Mouse (Mus musculus) lung, embryonic 15.5 days (tissue): ENCODE results near the gene Olfr1008. TPM values are rescaled to one million over a fixed set of nuclear protein-coding genes. Genes with fewer than 3 reads are reported as not detected.
"Not testable (repeated sequence)": the region's sequence is repeated elsewhere in the genome, so short reads cannot be mapped to it uniquely, and the experiment has no call there.

Source experiments
- ATAC-seq: fragments of 200-750 bp; cut with Nextera tagmentation; 2 replicates; pipeline ENCODE4 v1.8.0; 2017; ENCODE audit warnings: moderate number of reproducible peaks, borderline replicate concordance; ENCODE audit not compliant: low FRiP score, low TSS enrichment; ENCODE audit errors: extremely low read depth
- H3K27ac ChIP-seq: fragments of 300-500 bp; sonication (generic); 2 replicates; pipeline ENCODE4 v1.5.1; 2015; ENCODE audit warnings: moderate library complexity, mild to moderate bottlenecking, inconsistent platforms
- H3K27me3 ChIP-seq: fragments of 300-500 bp; sonication (generic); 2 replicates; pipeline ENCODE4 v1.6.1; 2015; ENCODE audit warnings: inconsistent platforms
- H3K36me3 ChIP-seq: fragments of 300-500 bp; sonication (generic); 2 replicates; pipeline ENCODE4 v1.6.1; 2015; ENCODE audit warnings: inconsistent platforms
- H3K4me1 ChIP-seq: fragments of 300-500 bp; sonication (generic); 2 replicates; pipeline ENCODE4 v1.6.1; 2015; ENCODE audit warnings: inconsistent platforms
- H3K4me2 ChIP-seq: fragments of 300-500 bp; sonication (generic); 2 replicates; pipeline ENCODE4 v1.6.1; 2015; ENCODE audit warnings: inconsistent platforms, mild to moderate bottlenecking, moderate library complexity
- H3K4me3 ChIP-seq: fragments of 300-500 bp; sonication (generic); 2 replicates; pipeline ENCODE4 v1.5.1; 2015; ENCODE audit warnings: mild to moderate bottlenecking, inconsistent platforms
- H3K9ac ChIP-seq: fragments of 300-500 bp; sonication (generic); 2 replicates; pipeline ENCODE4 v1.6.1; 2015; ENCODE audit warnings: inconsistent platforms
- H3K9me3 ChIP-seq: fragments of 300-500 bp; sonication (generic); 2 replicates; pipeline ENCODE4 v1.6.1; 2016; ENCODE audit warnings: inconsistent platforms
- WGBS: fragments of 180-500 bp; shearing (Covaris S2); methylation state at CpG from one replicate; pipeline ENCODE4 v1.1.7; 2015; 5-methylcytosine and 5-hydroxymethylcytosine counted together
- polyA plus RNA-seq: library from polyadenylated mRNA; unstranded; fragments of >200 nt; fragmentation: Nextera tagmentation; extraction: Ambion mirVana; gene quantifications from 2 replicates; pipeline ENCODE4 v1.2.1, GENCODE M21; 2015

Olfr1008 gene
- not detected in 2 replicates for polyA plus RNA-seq

DNA sequence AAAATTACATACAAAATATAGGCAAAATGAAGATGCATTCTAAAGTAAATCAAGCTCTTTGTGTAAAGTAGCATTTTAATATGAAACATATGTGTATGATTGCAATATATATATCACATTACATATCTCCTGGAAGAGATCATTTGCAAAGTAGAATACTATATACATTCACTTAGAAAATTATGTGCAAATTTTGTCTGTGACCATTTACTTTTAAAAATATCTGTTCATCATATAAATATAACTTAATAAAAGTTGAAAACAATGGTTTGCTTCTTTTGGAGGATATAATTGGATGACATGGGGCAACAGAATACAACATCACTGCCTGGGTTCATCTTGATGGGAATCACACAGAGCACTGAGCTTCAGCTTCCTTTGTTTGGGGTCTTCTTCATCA, at the start of gene Olfr1008:
TSS of gene Olfr1008 (plus strand) at position 301 of the 400 bp plus-strand sequence.
- Histone ChIP-seq H3K27me3 (no peaks in the 10 kb centered on the region), H3K27ac (no peak within 1 kb of the TSS), H3K36me3 (no peaks in the 10 kb centered on the region), H3K4me2 (no peak within 1 kb of the TSS), H3K9me3 (no peaks in the 10 kb centered on the region), H3K9ac (no peak within 1 kb of the TSS), H3K4me1 (no peaks in the 10 kb centered on the region), H3K4me3 (no peak within 1 kb of the TSS)
- ATAC-seq: no peak

- Histone ChIP-seq H3K4me2 (no peak within 1 kb of the TSS), H3K4me1 (no peaks in the 10 kb centered on the region), H3K9me3 (no peaks in the 10 kb centered on the region), H3K27me3 (no peaks in the 10 kb centered on the region), H3K9ac (no peak within 1 kb of the TSS), H3K27ac (no peak within 1 kb of the TSS), H3K36me3 (no peaks in the 10 kb centered on the region), H3K4me3 (no peak within 1 kb of the TSS)
- 85% methylated on average over 1 of the region's 1 CpGs for WGBS
- ATAC-seq: no peak
Observed at GRCm38 (mm10) chr2:85650604-85651003, 38.6 kb upstream of the Olfr1008 start, which contains the start of gene Olfr1002. Olfr1002 (minus strand) TSS chr2:85650704.

- not testable (repeated sequence) for ATAC-seq, H3K4me1 ChIP-seq, H3K27me3 ChIP-seq, H3K9ac ChIP-seq, H3K27ac ChIP-seq, H3K9me3 ChIP-seq, H3K4me2 ChIP-seq, H3K36me3 ChIP-seq, H3K4me3 ChIP-seq
Observed at GRCm38 (mm10) chr2:85664355-85664754, 24.9 kb upstream of the Olfr1008 start, which contains the start of gene Olfr154. Olfr154 (minus strand) TSS chr2:85664455.

- H3K27me3 ChIP-seq: no peaks in the 10 kb centered on the region
- H3K9me3 ChIP-seq: no peaks in the 10 kb centered on the region
- no peak within 1 kb of the TSS for H3K9ac ChIP-seq
- H3K27ac ChIP-seq: no peak within 1 kb of the TSS
- no peaks in the 10 kb centered on the region for H3K4me1 ChIP-seq
- H3K4me2 ChIP-seq: no peak within 1 kb of the TSS
- no peak for ATAC-seq
- H3K4me3 ChIP-seq: no peak within 1 kb of the TSS
- no peaks in the 10 kb centered on the region for H3K36me3 ChIP-seq
Observed at GRCm38 (mm10) chr2:85678667-85679066, 10.6 kb upstream of the Olfr1008 start, which contains the start of gene Olfr1006. Olfr1006 (minus strand) TSS chr2:85678767.

- not testable (repeated sequence) for H3K27me3 ChIP-seq, ATAC-seq, H3K36me3 ChIP-seq, H3K9ac ChIP-seq, H3K4me1 ChIP-seq, H3K4me3 ChIP-seq, H3K9me3 ChIP-seq, H3K4me2 ChIP-seq, H3K27ac ChIP-seq
- 46% methylated on average over 2 of the region's 2 CpGs for WGBS
Observed at GRCm38 (mm10) chr2:85710680-85711079, 21.4 kb downstream of the Olfr1008 start.

GRCm38 (mm10) chr2:85711159-85711558, 21.9 kb downstream of the Olfr1008 start:
- ATAC-seq: no peak
- WGBS: 20% methylated on average over 1 of the region's 1 CpGs

GRCm38 (mm10) chr2:85715119-85715518, 25.9 kb downstream of the Olfr1008 start, which contains the start of gene Olfr1009:
Olfr1009 (plus strand) TSS chr2:85715419.
- Histone ChIP-seq H3K27me3 (no peaks in the 10 kb centered on the region), H3K4me2 (no peak within 1 kb of the TSS), H3K4me1 (no peaks in the 10 kb centered on the region), H3K4me3 (no peak within 1 kb of the TSS), H3K27ac (no peak within 1 kb of the TSS), H3K9ac (no peak within 1 kb of the TSS), H3K36me3 (no peaks in the 10 kb centered on the region), H3K9me3 (no peaks in the 10 kb centered on the region)
- WGBS: 74% methylated on average over 1 of the region's 1 CpGs
- no peak for ATAC-seq

More at GRCm38 (mm10) chr2:85711159-85711558, 21.9 kb downstream of the Olfr1008 start:
- Histone ChIP-seq H3K36me3 (no peaks in the 10 kb centered on the region), H3K9ac (no peak overlapping the region), H3K4me2 (no peak overlapping the region), H3K27ac (no peak overlapping the region), H3K27me3 (no peaks in the 10 kb centered on the region), H3K4me3 (no peak overlapping the region), H3K9me3 (no peaks in the 10 kb centered on the region), H3K4me1 (no peaks in the 10 kb centered on the region)

DNA sequence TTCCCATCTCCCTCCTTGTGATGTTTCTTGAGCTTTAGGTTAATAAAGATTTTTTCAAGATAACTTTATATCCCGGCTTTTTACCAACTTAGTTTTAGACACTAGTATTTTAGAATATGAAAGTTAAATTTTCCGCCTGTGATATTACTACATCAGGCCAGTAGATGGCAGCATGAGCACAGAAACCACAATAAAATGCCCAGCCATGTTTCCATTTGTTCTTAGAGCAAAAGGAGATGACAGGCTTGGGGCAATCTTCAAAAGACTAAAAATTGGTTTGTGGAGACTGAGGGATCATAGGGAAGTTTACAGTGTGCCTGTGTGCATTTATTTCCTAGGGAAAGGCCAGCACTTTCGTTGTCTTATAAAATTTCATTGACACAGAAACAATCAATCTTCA, 36.6 kb downstream of the Olfr1008 start:
- Histone ChIP-seq H3K9ac (no peak overlapping the region), H3K4me3 (no peak overlapping the region), H3K9me3 (no peaks in the 10 kb centered on the region), H3K4me2 (no peak overlapping the region), H3K27ac (no peak overlapping the region), H3K27me3 (no peaks in the 10 kb centered on the region), H3K4me1 (no peaks in the 10 kb centered on the region), H3K36me3 (no peaks in the 10 kb centered on the region)
- no peak for ATAC-seq
- WGBS: 14% methylated on average over 3 of the region's 3 CpGs

Other genes starting within 250 kb of the Olfr1008 start
- gene Olfr995, start 245.8 kb upstream of the Olfr1008 start, polyA plus RNA-seq: not detected in 2 replicates
- 0.34 and 0.50 TPM in 2 replicates for gene 4833423E24Rik, start 170.4 kb upstream of the Olfr1008 start, polyA plus RNA-seq
- not detected in 2 replicates for gene Olfr996, start 110.2 kb upstream of the Olfr1008 start, polyA plus RNA-seq
- gene Olfr998, start 100.5 kb upstream of the Olfr1008 start, polyA plus RNA-seq: not detected in 2 replicates
- not detected in 2 replicates for gene Olfr1000, start 77.5 kb upstream of the Olfr1008 start, polyA plus RNA-seq
- gene Olfr1002, start 38.7 kb upstream of the Olfr1008 start, polyA plus RNA-seq: not detected in 2 replicates
- not detected in 2 replicates for gene Olfr154, start 25.0 kb upstream of the Olfr1008 start, polyA plus RNA-seq
- not detected in 2 replicates for gene Olfr1006, start 10.7 kb upstream of the Olfr1008 start, polyA plus RNA-seq
- not detected in 2 replicates for gene Olfr1009, start 26.0 kb downstream of the Olfr1008 start, polyA plus RNA-seq
- gene Olfr1012, start 73.3 kb downstream of the Olfr1008 start, polyA plus RNA-seq: not detected in 2 replicates
- gene Olfr1013, start 77.7 kb downstream of the Olfr1008 start, polyA plus RNA-seq: not detected in 2 replicates
- gene Olfr1014, start 83.3 kb downstream of the Olfr1008 start, polyA plus RNA-seq: not detected in 2 replicates
- gene Olfr1015, start 92.6 kb downstream of the Olfr1008 start, polyA plus RNA-seq: not detected in 2 replicates
- gene Olfr1016, start 113.1 kb downstream of the Olfr1008 start, polyA plus RNA-seq: not detected in 2 replicates
- not detected in 2 replicates for gene Olfr1018, start 129.0 kb downstream of the Olfr1008 start, polyA plus RNA-seq
- not detected in 2 replicates for gene Olfr1019, start 156.1 kb downstream of the Olfr1008 start, polyA plus RNA-seq
- gene Olfr1020, start 157.6 kb downstream of the Olfr1008 start, polyA plus RNA-seq: not detected in 2 replicates
- gene Olfr1022, start 179.2 kb downstream of the Olfr1008 start, polyA plus RNA-seq: not detected in 2 replicates
- gene Olfr1023, start 196.2 kb downstream of the Olfr1008 start, polyA plus RNA-seq: not detected in 2 replicates
- gene Olfr1024, start 215.6 kb downstream of the Olfr1008 start, polyA plus RNA-seq: not detected in 2 replicates
- not detected in 2 replicates for gene Olfr1025-ps1, start 225.8 kb downstream of the Olfr1008 start, polyA plus RNA-seq
- not detected in 2 replicates for gene Olfr1026, start 232.1 kb downstream of the Olfr1008 start, polyA plus RNA-seq